Mouse (Mus musculus): ENCODE measurements at regions not wholly inside any gene's neighbourhood (a gene's known extent, or its start where the extent isn't known, plus 50 kb on each side); places are given as distances from the start of the nearest gene placed in this dataset.

DNA sequence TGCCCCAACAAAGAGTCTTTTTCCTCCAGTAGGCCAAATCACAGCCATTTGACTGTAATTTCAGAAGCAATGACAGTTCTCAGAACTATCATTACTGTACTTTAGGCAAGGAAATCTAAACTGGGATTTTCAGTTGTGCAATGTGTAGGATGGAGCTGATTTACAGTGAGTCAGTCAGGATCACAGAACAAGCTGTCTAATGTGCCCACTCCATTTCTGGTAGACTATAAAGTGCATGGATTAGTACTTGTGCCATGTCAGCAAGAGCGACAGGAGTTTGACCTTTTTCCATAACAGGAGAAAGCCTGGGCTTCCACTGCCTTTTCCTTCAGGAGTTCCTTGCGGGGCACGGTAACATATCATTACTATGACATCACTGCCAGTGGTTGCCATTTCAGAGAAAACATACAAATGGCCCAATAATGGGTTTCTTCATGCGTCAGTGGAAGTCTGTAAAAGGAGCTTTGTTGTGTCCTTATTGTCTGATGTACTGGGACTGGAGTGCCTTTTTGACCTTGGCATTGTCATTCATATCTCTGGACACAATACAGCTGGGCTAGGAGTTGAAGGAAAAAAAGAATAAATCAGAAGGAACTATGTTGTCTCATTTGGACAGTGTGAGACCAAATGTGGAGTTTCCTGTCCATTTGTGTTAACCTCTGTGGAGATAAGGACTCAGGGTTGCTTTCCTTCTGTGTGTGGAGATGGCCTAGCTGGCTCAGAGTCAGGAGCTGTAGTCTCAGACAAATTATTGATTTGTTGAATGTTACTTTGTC, 271.5 kb upstream of the BC052040 start:
- no peak for DNase-seq (ENCODE audit: low spot score in 2 of 2)

GRCm38 (mm10) chr2:115318551-115318950, 263.0 kb upstream of the BC052040 start:
- no peak for DNase-seq (ENCODE audit: low spot score in 2 of 2)

GRCm38 (mm10) chr2:115322582-115322981, 258.9 kb upstream of the BC052040 start:
- DNase-seq (ENCODE audit: low spot score in 2 of 2) = no peak

- DNase-seq (ENCODE audit: low spot score in 2 of 2) = no peak
Observed at GRCm38 (mm10) chr2:115326526-115326925, 255.0 kb upstream of the BC052040 start.

DNA sequence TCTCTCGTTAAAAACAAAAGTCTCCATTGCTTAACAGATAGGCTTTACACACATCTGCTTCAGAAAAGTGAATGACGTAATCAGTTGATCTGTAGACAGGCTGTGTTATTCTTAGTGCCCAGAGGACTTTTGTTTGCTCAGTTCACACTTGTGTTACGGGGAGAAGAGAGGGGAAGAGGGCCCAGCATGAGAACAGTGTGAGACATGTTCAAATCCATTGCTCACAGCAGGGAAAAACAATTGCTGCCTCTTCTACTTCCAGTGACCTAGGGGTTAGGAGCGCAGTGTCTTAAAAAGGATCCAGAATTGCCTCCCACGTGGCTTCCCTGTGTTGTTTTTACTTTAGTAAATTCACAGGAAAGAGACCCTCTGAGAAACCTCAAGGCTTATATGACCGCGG, 243.3 kb upstream of the BC052040 start:
- DNase-seq (ENCODE audit: low spot score in 2 of 2) = no peak

DNA sequence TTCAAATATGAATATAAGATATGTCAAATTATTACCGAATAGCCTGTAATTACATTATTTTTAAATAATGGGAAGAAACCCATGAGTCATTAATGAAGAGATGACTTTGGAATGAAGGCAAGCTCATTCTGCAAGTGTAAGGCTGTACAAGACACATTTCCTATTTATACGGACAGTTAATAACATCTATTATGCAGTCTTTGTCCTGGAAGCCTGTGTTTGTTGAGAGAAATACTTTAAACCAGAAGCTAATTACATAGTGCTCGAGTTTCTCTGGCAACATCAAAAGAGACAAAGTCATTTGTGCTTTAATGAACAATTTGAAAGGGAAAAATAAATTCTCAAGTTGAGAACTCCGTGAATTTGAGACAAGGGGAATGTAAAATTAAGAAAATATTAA, 242.5 kb upstream of the BC052040 start:
- no peak for DNase-seq (ENCODE audit: low spot score in 2 of 2)

DNA sequence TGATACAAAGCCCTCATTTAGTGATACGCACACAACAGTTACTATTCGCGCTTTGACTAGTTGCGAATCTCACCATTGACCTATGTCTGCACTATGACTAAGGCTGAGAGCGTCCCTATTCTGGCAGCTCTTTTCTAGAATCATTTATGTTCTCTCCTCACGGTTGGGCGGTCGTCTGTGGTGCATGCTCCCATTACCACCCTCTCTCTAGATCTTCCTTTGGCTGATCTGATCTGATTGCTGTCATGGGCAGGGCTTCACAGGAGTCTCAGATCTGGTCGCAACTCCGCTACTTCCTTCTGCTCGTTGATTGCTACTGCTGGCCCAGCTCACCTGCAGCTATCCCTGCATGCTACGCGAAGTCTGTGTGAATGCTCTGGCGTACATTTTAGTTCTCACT, 239.2 kb upstream of the BC052040 start:
- DNase-seq (ENCODE audit: low spot score in 2 of 2) = no peak

- DNase-seq (ENCODE audit: low spot score in 2 of 2) = peak in 1 of 2 experiments; percentile 18
Observed at GRCm38 (mm10) chr2:115346551-115346950, 235.0 kb upstream of the BC052040 start.

DNA sequence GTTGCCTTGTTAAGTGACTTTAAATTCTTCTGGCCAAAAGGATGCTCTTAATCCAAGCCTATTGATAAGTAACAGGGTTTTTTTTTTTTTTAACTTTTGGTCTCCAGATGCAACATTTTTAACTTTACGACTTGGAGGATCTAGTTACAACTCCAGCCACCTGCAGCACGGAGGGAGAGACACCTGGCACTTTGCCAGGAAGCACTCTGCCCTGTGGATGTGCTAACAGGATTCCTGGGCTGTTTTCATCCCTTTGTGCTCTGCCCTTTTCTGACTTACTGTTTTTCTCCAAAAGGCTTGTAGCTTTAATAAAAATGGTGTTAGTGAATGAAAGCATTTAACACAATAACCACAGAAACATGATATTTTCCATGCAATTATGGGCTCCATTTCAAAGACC, 233.3 kb upstream of the BC052040 start:
- peak in 1 of 2 experiments; percentile 64 for DNase-seq (ENCODE audit: low spot score in 2 of 2)

DNA sequence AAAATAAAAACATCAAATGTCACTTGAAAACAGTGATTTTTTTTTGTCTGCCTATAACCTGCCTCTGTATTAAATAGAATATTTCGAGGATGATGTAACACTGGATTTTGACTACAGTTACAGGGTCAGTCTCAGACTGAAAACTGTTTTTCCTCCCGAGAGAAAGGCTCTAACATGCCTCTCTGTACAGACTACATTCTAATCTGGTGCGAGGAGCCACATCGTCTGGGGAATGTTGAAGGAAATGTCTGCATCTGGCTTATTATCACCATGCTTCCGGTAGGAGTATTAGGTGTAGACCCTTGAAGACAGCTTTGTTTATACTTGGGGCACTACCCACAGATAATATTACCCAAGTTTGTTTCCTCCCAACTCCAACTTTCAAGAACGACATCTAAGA, 210.4 kb upstream of the BC052040 start:
- DNase-seq (ENCODE audit: low spot score in 2 of 2) = no peak

GRCm38 (mm10) chr2:115375336-115375735, 206.2 kb upstream of the BC052040 start:
- DNase-seq (ENCODE audit: low spot score in 2 of 2) = no peak

DNA sequence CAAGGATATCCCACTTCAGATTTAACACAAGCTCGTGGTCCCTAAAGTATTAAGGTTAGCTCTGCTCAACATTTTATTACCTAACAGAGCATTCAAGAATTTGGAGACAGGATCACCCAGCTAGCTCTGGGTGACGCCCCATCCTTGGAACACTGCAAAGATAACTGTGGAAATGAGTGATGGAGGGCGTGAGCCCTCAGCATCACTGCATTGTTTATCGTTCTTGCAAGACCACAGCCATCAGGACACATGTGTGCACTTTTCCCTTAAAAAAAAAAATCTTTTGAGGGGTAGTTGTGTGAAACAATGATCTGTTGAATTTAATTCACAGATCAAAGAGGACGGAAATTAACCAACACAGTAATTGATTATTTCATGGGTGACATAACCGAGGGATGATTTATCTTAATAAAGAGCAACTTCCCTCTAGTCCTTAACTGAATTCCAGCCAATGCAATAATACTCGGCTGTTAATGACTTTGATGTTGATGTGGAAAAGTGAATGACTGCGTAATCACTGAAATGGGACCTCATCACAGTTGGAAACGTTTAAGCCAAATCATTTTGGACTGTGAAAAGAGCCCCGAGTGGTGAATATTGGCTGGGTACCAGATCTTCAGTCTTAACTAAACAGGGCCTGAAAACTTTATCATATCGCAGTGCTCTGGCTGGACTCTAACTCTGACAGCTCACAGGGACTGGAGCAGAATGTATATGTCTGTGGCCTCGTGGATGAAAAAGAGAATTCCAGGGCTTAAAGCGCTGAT, 196.9 kb upstream of the BC052040 start:
- no peak for DNase-seq (ENCODE audit: low spot score in 2 of 2)

DNA sequence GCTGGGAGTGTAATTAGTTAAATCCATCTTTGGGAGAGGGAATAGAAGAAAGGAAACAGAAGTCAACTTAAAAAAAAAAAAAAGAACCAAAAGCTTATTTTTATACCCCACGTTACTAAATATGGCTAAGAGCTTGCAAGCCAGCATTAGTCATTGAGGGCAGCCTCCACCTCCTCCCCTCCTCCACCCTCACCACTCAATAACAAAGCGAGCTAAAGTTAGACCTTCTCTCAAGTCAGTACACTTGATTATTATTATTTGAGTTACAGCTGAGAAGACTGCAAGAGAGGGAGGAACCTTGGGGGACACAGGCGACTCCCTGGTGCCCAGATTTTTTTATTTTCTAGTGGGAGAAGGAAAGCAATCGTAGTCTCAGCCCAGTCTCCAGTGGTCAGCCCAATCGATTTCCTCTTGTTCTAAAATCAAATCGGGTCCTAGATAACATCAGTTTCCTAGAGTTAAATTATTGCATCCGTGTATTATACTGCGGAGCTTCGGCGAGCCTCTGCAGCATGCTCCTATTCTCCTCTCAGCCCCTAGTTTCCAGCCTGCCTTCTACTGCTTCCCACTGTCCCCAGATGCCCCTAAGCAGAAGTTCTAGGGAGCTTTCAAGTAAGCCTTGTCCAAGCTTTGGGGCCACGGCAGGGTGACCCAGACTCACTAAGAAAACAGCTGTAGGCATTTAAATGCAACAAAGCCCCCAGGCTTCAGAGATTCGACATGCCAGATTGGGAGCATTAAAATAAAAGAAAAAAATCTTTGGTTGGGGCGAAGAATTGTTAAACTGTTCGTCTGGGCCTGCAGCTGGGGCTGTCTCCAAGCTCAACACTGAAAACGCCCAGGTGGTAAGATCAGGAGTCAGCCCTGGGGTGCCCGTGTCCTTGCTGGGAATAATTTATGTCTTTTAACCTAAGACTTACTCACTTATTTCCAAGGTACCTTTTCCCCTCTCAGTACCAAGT, 196.0 kb upstream of the BC052040 start:
- DNase-seq (ENCODE audit: low spot score in 2 of 2) = no peak

DNA sequence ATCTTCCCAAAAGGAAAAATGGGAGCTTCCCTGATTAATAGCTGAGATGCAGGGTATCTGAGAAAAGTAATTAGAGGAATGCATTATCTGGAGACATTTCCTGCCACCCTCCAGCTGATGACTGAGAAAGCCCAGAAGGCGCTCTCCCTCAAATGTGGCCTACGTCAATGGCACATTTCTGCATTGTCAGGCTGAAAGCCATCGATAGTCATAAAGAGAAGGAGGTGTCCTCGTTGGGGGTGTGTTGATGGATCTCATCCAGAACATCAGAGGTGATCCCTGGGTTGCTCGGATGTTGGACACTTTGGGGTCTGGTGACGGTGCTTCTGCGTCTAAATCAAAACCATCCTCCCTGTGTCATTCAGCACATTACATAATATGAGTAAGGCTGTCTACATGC, 189.9 kb upstream of the BC052040 start:
- DNase-seq (ENCODE audit: low spot score in 2 of 2) = no peak

DNA sequence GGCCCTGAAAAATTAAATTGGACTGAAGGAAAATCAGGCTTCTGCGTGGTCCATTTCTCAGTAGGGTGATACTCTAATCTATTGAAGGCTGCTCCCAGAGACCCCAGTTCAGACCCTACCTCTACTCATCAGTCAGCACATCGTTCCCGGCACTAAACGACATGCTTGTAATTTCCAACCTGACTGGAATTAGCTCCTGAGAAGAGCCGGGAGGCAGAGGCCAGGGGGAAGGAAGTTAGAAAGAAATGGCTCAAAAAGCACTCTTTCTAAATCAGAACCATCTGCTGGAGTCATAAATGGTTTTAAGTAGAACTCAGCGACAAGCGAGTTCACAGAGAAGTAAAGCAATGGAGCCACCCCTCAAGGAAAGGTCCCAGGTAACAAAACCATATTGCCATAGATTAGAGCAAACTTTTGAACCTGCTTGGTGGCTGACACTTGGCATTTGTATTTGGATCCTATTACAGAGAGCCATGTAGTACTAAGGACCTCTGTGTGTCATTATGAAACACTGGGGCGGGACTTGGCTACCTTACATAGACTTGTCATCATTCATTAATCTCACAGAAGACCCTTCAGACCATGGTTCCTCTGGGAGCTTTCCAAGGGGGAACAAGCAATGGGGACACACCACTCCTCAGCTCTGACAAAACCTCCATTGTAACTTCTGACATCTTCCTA, 189.3 kb upstream of the BC052040 start:
- DNase-seq (ENCODE audit: low spot score in 2 of 2) = no peak

GRCm38 (mm10) chr2:115394091-115394490, 187.4 kb upstream of the BC052040 start:
- no peak for DNase-seq (ENCODE audit: low spot score in 2 of 2)

DNA sequence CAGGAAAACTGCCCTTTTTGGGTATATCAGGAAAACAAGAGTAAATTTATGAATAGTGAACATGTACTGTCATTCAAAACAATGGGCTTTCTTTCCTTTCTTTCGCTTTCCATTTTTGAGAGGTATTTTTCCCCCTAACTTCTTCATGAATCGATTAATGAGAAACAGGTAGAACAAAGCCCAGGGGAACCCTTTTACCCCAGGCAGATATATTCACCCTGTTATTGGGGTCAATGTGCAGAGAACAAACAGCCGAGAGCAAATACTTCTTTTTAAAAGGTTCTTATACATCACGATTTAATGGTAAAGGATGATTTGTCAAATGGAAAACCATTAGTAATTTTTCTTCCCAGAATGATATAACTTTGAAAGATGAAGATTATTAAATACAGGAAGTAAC, 183.0 kb upstream of the BC052040 start:
- DNase-seq (ENCODE audit: low spot score in 2 of 2) = no peak

DNA sequence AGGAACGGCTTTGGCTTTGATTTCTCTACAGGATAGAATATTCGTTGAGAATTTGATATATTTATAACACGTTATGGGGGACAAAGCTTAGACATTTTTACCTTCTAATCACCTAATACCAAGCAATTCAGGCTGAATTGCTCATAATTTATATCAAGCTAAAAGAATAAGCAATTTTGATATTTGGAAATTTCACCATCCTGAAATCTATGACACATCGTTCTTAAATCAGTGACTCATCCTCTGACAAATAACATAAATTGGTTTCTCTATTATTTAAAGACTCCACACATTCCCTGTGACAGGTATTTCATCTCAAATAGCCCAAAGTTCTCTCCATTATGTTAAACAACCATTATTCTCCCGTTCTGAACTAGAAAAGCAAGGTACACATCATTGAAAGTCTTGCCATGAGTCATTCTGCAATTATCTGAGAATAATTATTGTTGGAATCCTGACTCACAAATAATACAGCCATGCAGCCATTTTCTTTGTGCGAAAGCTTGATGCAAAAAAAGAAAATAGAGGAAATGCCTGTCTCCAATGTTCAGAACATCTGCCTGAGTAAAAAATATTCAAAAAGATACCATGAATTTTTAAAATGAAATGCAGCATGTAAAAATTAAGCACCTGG, 182.3 kb upstream of the BC052040 start:
- DNase-seq (ENCODE audit: low spot score in 2 of 2) = no peak

GRCm38 (mm10) chr2:115399987-115400550, 181.4 kb upstream of the BC052040 start:
- no peak for DNase-seq (ENCODE audit: low spot score in 2 of 2)

DNA sequence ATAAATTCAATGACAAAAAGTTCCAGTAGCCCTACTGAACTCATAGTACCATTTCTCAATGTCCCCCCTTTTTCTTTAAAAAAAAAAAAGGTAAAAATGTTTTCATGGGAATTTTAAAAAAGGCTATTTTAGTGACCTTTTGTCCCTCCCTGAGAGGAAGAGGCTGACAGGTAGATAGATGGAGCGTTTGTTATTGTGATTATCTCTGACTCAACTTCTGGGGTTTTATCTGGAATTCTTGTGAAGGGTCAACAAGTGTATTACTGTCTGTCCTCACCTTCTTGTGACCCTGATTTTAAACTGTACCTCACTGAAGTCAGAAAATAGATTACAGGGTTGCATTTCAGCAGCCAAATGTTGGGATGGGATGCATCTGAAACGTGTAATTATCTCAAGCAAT, 179.3 kb upstream of the BC052040 start:
- DNase-seq (ENCODE audit: low spot score in 2 of 2) = no peak

- DNase-seq (ENCODE audit: low spot score in 2 of 2) = no peak
Observed at GRCm38 (mm10) chr2:115432476-115432875, 149.0 kb upstream of the BC052040 start.

Measured in urinary bladder, postnatal 4 days (tissue).